Mouse (Mus musculus): Measurements from ENCODE around the gene Gm20388.

- TF ChIP-seq POLR2A (IDR thresholded peaks at IDR 0.05; ENCODE audit: borderline replicate concordance, control insufficient read depth, low read depth, low read length) (no peak), CTCF (IDR thresholded peaks at IDR 0.05; ENCODE audit: control insufficient read depth, insufficient read depth, low read length) (peak; percentile 30; the same call in 1 of the 2 replicates)
These were observed 976.6 kb downstream of the Gm20388 start for GRCm38 (mm10) chr8:120887254-120887653.

Data from bone marrow, adult 2 months (tissue).